Mouse (Mus musculus) small intestine, adult 2 months (tissue): ENCODE data around the gene Lrrc52.

Experiments used
- CTCF ChIP-seq: fragments of 200-500 bp; IDR thresholded peaks from 2 replicates; pipeline ENCODE4 v1.5.1; 2012; ENCODE audit warnings: low read depth, mild to moderate bottlenecking, control low read depth, inconsistent platforms, low read length, moderate library complexity, mixed read lengths; ENCODE audit not compliant: insufficient replicate concordance, insufficient read length; ENCODE audit errors: extremely low read depth
- POLR2A ChIP-seq: fragments of 200-500 bp; IDR thresholded peaks from 2 replicates; pipeline ENCODE4 v1.6.1; 2012; ENCODE audit warnings: low read depth, mild to moderate bottlenecking, control low read depth, inconsistent platforms, low read length, moderate library complexity

DNA sequence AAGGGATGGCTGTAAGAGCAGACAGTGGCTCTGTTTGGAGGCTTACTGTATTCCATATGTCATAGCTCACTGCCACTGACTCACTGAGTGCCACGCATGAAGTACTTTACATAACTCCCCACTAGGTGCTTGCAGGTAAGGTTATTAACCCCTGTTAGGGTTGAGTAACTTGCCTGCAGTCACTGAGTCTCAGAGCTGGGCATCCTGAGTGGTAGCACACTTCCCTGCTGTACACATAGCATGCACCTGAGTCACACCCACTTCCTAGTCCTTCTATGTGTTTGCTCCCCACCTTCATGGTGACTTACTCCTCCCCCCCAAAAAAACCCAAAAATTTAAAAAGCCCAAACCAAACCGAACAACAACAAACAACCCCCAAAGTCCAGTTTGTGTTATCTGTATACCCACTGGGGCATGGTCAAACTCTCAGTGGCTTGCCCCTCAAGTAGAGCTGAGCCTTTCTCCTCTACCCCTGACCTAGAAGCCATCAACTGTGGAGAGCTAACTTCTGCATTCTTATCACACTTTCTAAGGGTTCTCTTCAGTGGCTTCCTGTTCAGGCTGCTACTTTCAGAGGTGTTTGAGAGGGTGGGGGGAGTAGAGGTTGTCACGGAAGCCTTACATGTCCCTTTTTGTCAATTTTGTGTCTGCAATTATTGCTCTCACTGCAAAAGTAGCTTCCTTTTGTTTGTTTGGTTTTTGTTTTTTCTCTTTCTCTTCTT lies 20.5 kb upstream of the Lrrc52 start:
- no peak for TF ChIP-seq CTCF
- TF ChIP-seq POLR2A = no peak
